Mouse (Mus musculus): ENCODE results near the gene Stx3. TPM values are rescaled to one million over a fixed set of nuclear protein-coding genes. Genes with fewer than 3 reads are reported as not detected.

Stx3 gene
- polyA plus RNA-seq, 1 experiment from 2014 or later, result 8.1 TPM

- Histone ChIP-seq H3K27me3 (ENCODE audit: control insufficient read depth, insufficient read depth, low read length) (no peaks in the 10 kb centered on the region), H3K4me3 (ENCODE audit: low read depth, low read length) (no peak overlapping the region), H3K27ac (ENCODE audit: low read depth, low read length) (no peak overlapping the region), H3K4me2 (replicated peaks; ENCODE audit: low read depth, low read length) (no peak overlapping the region), H3K9me3 (ENCODE audit: control insufficient read depth, low read length) (no peaks in the 10 kb centered on the region), H3K36me3 (ENCODE audit: control insufficient read depth, insufficient read depth, low read length) (no peaks in the 10 kb centered on the region), H3K9ac (ENCODE audit: low read depth, low read length) (no peak overlapping the region), H3K4me1 (replicated peaks; ENCODE audit: control insufficient read depth, insufficient read depth, low read length) (0 out of 2 replicates have a peak, but pooled peaks cover 2% of the 10 kb centered on the region)
- DNase-seq (ENCODE audit: low spot score) (peak; percentile 0), ATAC-seq (ENCODE audit: low FRiP score) (no peak)
- WGBS, result 88% methylated on average over 5 of the region's 5 CpGs
Observed at GRCm38 (mm10) chr19:11769257-11769920, 49.8 kb downstream of the Stx3 start.

GRCm38 (mm10) chr19:11768163-11768562 is 51.0 kb downstream of the Stx3 start:
- peak; percentile 56 for DNase-seq (ENCODE audit: low spot score)
- H3K4me2 ChIP-seq (replicated peaks; ENCODE audit: low read depth, low read length), result no peak overlapping the region
- no peak overlapping the region for H3K9ac ChIP-seq (ENCODE audit: low read depth, low read length)
- no peak overlapping the region for H3K27ac ChIP-seq (ENCODE audit: low read depth, low read length)
- 0 out of 2 replicates have a peak, but pooled peaks cover 2% of the 10 kb centered on the region for H3K4me1 ChIP-seq (replicated peaks; ENCODE audit: control insufficient read depth, insufficient read depth, low read length)
- no peaks in the 10 kb centered on the region for H3K36me3 ChIP-seq (ENCODE audit: control insufficient read depth, insufficient read depth, low read length)
- no peaks in the 10 kb centered on the region for H3K27me3 ChIP-seq (ENCODE audit: control insufficient read depth, insufficient read depth, low read length)
- H3K4me3 ChIP-seq (ENCODE audit: low read depth, low read length), result no peak overlapping the region
- ATAC-seq (ENCODE audit: low FRiP score), result no peak
- no peaks in the 10 kb centered on the region for H3K9me3 ChIP-seq (ENCODE audit: control insufficient read depth, low read length)
- 16% methylated on average over 3 of the region's 3 CpGs for WGBS

- no peaks in the 10 kb centered on the region for H3K27me3 ChIP-seq (ENCODE audit: control insufficient read depth, insufficient read depth, low read length)
- H3K36me3 ChIP-seq (ENCODE audit: control insufficient read depth, insufficient read depth, low read length), result no peaks in the 10 kb centered on the region
- no peak overlapping the region for H3K4me2 ChIP-seq (replicated peaks; ENCODE audit: low read depth, low read length)
- no peak for DNase-seq (ENCODE audit: low spot score)
- H3K9ac ChIP-seq (ENCODE audit: low read depth, low read length), result no peak overlapping the region
- no peak overlapping the region for H3K4me3 ChIP-seq (ENCODE audit: low read depth, low read length)
- whole genome bisulfite sequencing, result 74% methylated on average over 4 of the region's 4 CpGs
- H3K9me3 ChIP-seq (ENCODE audit: control insufficient read depth, low read length), result no peaks in the 10 kb centered on the region
- 0 out of 2 replicates have a peak, but pooled peaks cover 2% of the 10 kb centered on the region for H3K4me1 ChIP-seq (replicated peaks; ENCODE audit: control insufficient read depth, insufficient read depth, low read length)
- H3K27ac ChIP-seq (ENCODE audit: low read depth, low read length), result no peak overlapping the region
- no peak for ATAC-seq (ENCODE audit: low FRiP score)
Observed at GRCm38 (mm10) chr19:11766413-11766812, 52.8 kb downstream of the Stx3 start.

- H3K27me3 ChIP-seq (ENCODE audit: control insufficient read depth, insufficient read depth, low read length), result no peaks in the 10 kb centered on the region
- ATAC-seq (ENCODE audit: low FRiP score) (no peak), DNase-seq (ENCODE audit: low spot score) (no peak)
- H3K36me3 ChIP-seq (ENCODE audit: control insufficient read depth, insufficient read depth, low read length), result no peaks in the 10 kb centered on the region
- 81% methylated on average over 3 of the region's 3 CpGs for WGBS
- no peaks in the 10 kb centered on the region for H3K9me3 ChIP-seq (ENCODE audit: control insufficient read depth, low read length)
- no peak overlapping the region for H3K27ac ChIP-seq (ENCODE audit: low read depth, low read length)
- H3K4me1 ChIP-seq (replicated peaks; ENCODE audit: control insufficient read depth, insufficient read depth, low read length), result no peaks in the 10 kb centered on the region
- no peak overlapping the region for H3K4me3 ChIP-seq (ENCODE audit: low read depth, low read length)
- H3K4me2 ChIP-seq (replicated peaks; ENCODE audit: low read depth, low read length), result no peak overlapping the region
- H3K9ac ChIP-seq (ENCODE audit: low read depth, low read length), result no peak overlapping the region
Observed at GRCm38 (mm10) chr19:11765059-11765458, 54.1 kb downstream of the Stx3 start.

- Histone ChIP-seq H3K9ac (ENCODE audit: low read depth, low read length) (no peak within 1 kb of the TSS), H3K9me3 (ENCODE audit: control insufficient read depth, low read length) (no peaks in the 10 kb centered on the region), H3K27ac (ENCODE audit: low read depth, low read length) (no peak within 1 kb of the TSS), H3K4me2 (replicated peaks; ENCODE audit: low read depth, low read length) (no peak within 1 kb of the TSS), H3K4me1 (replicated peaks; ENCODE audit: control insufficient read depth, insufficient read depth, low read length) (no peaks in the 10 kb centered on the region), H3K27me3 (ENCODE audit: control insufficient read depth, insufficient read depth, low read length) (no peaks in the 10 kb centered on the region), H3K36me3 (ENCODE audit: control insufficient read depth, insufficient read depth, low read length) (no peaks in the 10 kb centered on the region), H3K4me3 (ENCODE audit: low read depth, low read length) (no peak within 1 kb of the TSS)
- DNase-seq (ENCODE audit: low spot score) (no peak), ATAC-seq (ENCODE audit: low FRiP score) (no peak)
- 86% methylated on average over 2 of the region's 2 CpGs for WGBS
Observed at GRCm38 (mm10) chr19:11747298-11747697, 71.9 kb downstream of the Stx3 start, which contains the start of gene Gif. TSS of gene Gif (plus strand) at chr19:11747554.

- no peak overlapping the region for H3K9ac ChIP-seq (ENCODE audit: low read depth, low read length)
- DNase-seq (ENCODE audit: low spot score), result no peak
- ATAC-seq (ENCODE audit: low FRiP score), result no peak
- no peaks in the 10 kb centered on the region for H3K4me1 ChIP-seq (replicated peaks; ENCODE audit: control insufficient read depth, insufficient read depth, low read length)
- no peaks in the 10 kb centered on the region for H3K9me3 ChIP-seq (ENCODE audit: control insufficient read depth, low read length)
- no peak overlapping the region for H3K27ac ChIP-seq (ENCODE audit: low read depth, low read length)
- H3K36me3 ChIP-seq (ENCODE audit: control insufficient read depth, insufficient read depth, low read length), result no peaks in the 10 kb centered on the region
- no peak overlapping the region for H3K4me2 ChIP-seq (replicated peaks; ENCODE audit: low read depth, low read length)
- no peak overlapping the region for H3K4me3 ChIP-seq (ENCODE audit: low read depth, low read length)
- H3K27me3 ChIP-seq (ENCODE audit: control insufficient read depth, insufficient read depth, low read length), result no peaks in the 10 kb centered on the region
Observed at GRCm38 (mm10) chr19:11745680-11746079, 73.5 kb downstream of the Stx3 start.

GRCm38 (mm10) chr19:11736455-11736854 is 82.7 kb downstream of the Stx3 start:
- H3K4me3 ChIP-seq (ENCODE audit: low read depth, low read length), result no peak overlapping the region
- no peaks in the 10 kb centered on the region for H3K27me3 ChIP-seq (ENCODE audit: control insufficient read depth, insufficient read depth, low read length)
- H3K4me2 ChIP-seq (replicated peaks; ENCODE audit: low read depth, low read length), result no peak overlapping the region
- no peaks in the 10 kb centered on the region for H3K4me1 ChIP-seq (replicated peaks; ENCODE audit: control insufficient read depth, insufficient read depth, low read length)
- H3K9ac ChIP-seq (ENCODE audit: low read depth, low read length), result no peak overlapping the region
- no peak for DNase-seq (ENCODE audit: low spot score)
- ATAC-seq (ENCODE audit: low FRiP score), result no peak
- no peaks in the 10 kb centered on the region for H3K9me3 ChIP-seq (ENCODE audit: control insufficient read depth, low read length)
- H3K27ac ChIP-seq (ENCODE audit: low read depth, low read length), result no peak overlapping the region
- WGBS, result 44% methylated on average over 1 of the region's 1 CpGs
- H3K36me3 ChIP-seq (ENCODE audit: control insufficient read depth, insufficient read depth, low read length), result no peaks in the 10 kb centered on the region

- no peak overlapping the region for H3K9ac ChIP-seq (ENCODE audit: low read depth, low read length)
- H3K4me3 ChIP-seq (ENCODE audit: low read depth, low read length), result no peak overlapping the region
- ATAC-seq (ENCODE audit: low FRiP score), result no peak
- no peaks in the 10 kb centered on the region for H3K36me3 ChIP-seq (ENCODE audit: control insufficient read depth, insufficient read depth, low read length)
- H3K27ac ChIP-seq (ENCODE audit: low read depth, low read length), result no peak overlapping the region
- 90% methylated on average over 1 of the region's 1 CpGs for WGBS
- no peak for DNase-seq (ENCODE audit: low spot score)
- no peaks in the 10 kb centered on the region for H3K9me3 ChIP-seq (ENCODE audit: control insufficient read depth, low read length)
- no peaks in the 10 kb centered on the region for H3K27me3 ChIP-seq (ENCODE audit: control insufficient read depth, insufficient read depth, low read length)
- H3K4me2 ChIP-seq (replicated peaks; ENCODE audit: low read depth, low read length), result no peak overlapping the region
- no peaks in the 10 kb centered on the region for H3K4me1 ChIP-seq (replicated peaks; ENCODE audit: control insufficient read depth, insufficient read depth, low read length)
Observed at GRCm38 (mm10) chr19:11730278-11730677, 88.9 kb downstream of the Stx3 start.

- no peaks in the 10 kb centered on the region for H3K9me3 ChIP-seq (ENCODE audit: control insufficient read depth, low read length)
Observed at GRCm38 (mm10) chr19:11727304-11727703, 91.9 kb downstream of the Stx3 start.

More at GRCm38 (mm10) chr19:11727304-11727703, 91.9 kb downstream of the Stx3 start:
- ATAC-seq (ENCODE audit: low FRiP score) (no peak), DNase-seq (ENCODE audit: low spot score) (no peak)
- WGBS, result 93% methylated on average over 5 of the region's 5 CpGs
- Histone ChIP-seq H3K4me3 (ENCODE audit: low read depth, low read length) (no peak overlapping the region), H3K27me3 (ENCODE audit: control insufficient read depth, insufficient read depth, low read length) (no peaks in the 10 kb centered on the region), H3K36me3 (ENCODE audit: control insufficient read depth, insufficient read depth, low read length) (no peaks in the 10 kb centered on the region), H3K4me2 (replicated peaks; ENCODE audit: low read depth, low read length) (no peak overlapping the region), H3K9ac (ENCODE audit: low read depth, low read length) (no peak overlapping the region), H3K4me1 (replicated peaks; ENCODE audit: control insufficient read depth, insufficient read depth, low read length) (no peaks in the 10 kb centered on the region), H3K27ac (ENCODE audit: low read depth, low read length) (no peak overlapping the region)

All from hindbrain, embryonic 11.5 days (tissue).